Mouse (Mus musculus) liver, postnatal 0 days (tissue): ENCODE measurements around the gene Olfr27. TPM values are rescaled to one million over a fixed set of nuclear protein-coding genes. Genes with fewer than 3 reads are reported as not detected.

ENCODE experiments used
- ATAC-seq: fragments of 200-750 bp; cut with Nextera tagmentation; 2 replicates; pipeline ENCODE4 v1.8.0; 2017; ENCODE audit warnings: mild to moderate bottlenecking, moderate library complexity
- DNase-seq: peaks from one replicate; pipeline ENCODE4 v3.0.0-alpha.2; 2016
- H3K27ac ChIP-seq: fragments of 300-500 bp; sonication (generic); 2 replicates; pipeline ENCODE4 v1.5.1; 2014; ENCODE audit warnings: antibody characterized with exemption, moderate library complexity, mild to moderate bottlenecking, low read depth
- H3K27me3 ChIP-seq: fragments of 300-500 bp; sonication (generic); 2 replicates; pipeline ENCODE4 v1.6.1; 2014; ENCODE audit warnings: low read length, control low read depth, mixed read lengths; ENCODE audit not compliant: insufficient read depth
- H3K36me3 ChIP-seq: fragments of 300-500 bp; sonication (generic); replicated peaks from 2 replicates; pipeline ENCODE4 v1.6.1; 2014; ENCODE audit warnings: mild to moderate bottlenecking, control low read depth, low read length, moderate library complexity, mixed read lengths; ENCODE audit not compliant: insufficient read depth
- H3K4me1 ChIP-seq: fragments of 300-500 bp; sonication (generic); 2 replicates; pipeline ENCODE4 v1.6.1; 2014; ENCODE audit warnings: antibody characterized with exemption, mild to moderate bottlenecking, control low read depth; ENCODE audit not compliant: insufficient read depth
- H3K4me2 ChIP-seq: fragments of 300-500 bp; sonication (generic); 2 replicates; pipeline ENCODE4 v1.6.1; 2014; ENCODE audit warnings: low read depth, mild to moderate bottlenecking, low read length, moderate library complexity, mixed read lengths
- H3K4me3 ChIP-seq: fragments of 300-500 bp; sonication (generic); 2 replicates; pipeline ENCODE4 v1.5.1; 2014; ENCODE audit warnings: low read depth, low read length
- H3K9ac ChIP-seq: fragments of 300-500 bp; sonication (generic); replicated peaks from 2 replicates; pipeline ENCODE4 v1.6.1; 2014; ENCODE audit warnings: mild to moderate bottlenecking, moderate library complexity
- H3K9me3 ChIP-seq: fragments of 300-500 bp; sonication (generic); 2 replicates; pipeline ENCODE4 v1.6.1; 2016; ENCODE audit warnings: mild to moderate bottlenecking, control low read depth, low read length, mixed read lengths
- CTCF ChIP-seq: sonication (generic); IDR thresholded peaks from 2 replicates; pipeline ENCODE4 v1.5.1; 2016; ENCODE audit warnings: antibody characterized with exemption, low read depth
- EP300 ChIP-seq: IDR thresholded peaks from 2 replicates; pipeline ENCODE4 v1.6.1; 2016; ENCODE audit warnings: antibody characterized with exemption, low read depth, mild to moderate bottlenecking
- WGBS: fragments of 180-500 bp; shearing (Covaris S2); extraction: QIAGEN DNeasy Blood & Tissue Kit; methylation state at CpG from one replicate; pipeline ENCODE4 v1.1.7; 2014; ENCODE audit not compliant: insufficient replicate concordance; 5-methylcytosine and 5-hydroxymethylcytosine counted together
- polyA plus RNA-seq: library from polyadenylated mRNA; unstranded; fragments of >200 nt; fragmentation: Nextera tagmentation; extraction: Ambion mirVana; gene quantifications from 2 replicates; pipeline ENCODE4 v1.2.1, GENCODE M21; 2015

The Olfr27 gene
- not detected in 2 replicates for polyA plus RNA-seq

GRCm38 (mm10) chr9:39127831-39128230, at the start of gene Olfr27:
TSS of gene Olfr27 (plus strand) at chr9:39128131.
- no peak within 1 kb of the TSS for H3K4me2 ChIP-seq
- no peaks in the 10 kb centered on the region for H3K4me1 ChIP-seq
- H3K4me3 ChIP-seq, result no peak within 1 kb of the TSS
- DNase-seq (no peak), ATAC-seq (no peak)
- TF ChIP-seq CTCF (no peak), EP300 (no peak)
- no peak within 1 kb of the TSS for H3K9ac ChIP-seq
- no peaks in the 10 kb centered on the region for H3K36me3 ChIP-seq
- H3K27ac ChIP-seq, result no peak within 1 kb of the TSS
- no peaks in the 10 kb centered on the region for H3K9me3 ChIP-seq
- H3K27me3 ChIP-seq, result no peaks in the 10 kb centered on the region

GRCm38 (mm10) chr9:39078787-39079186, 49.1 kb upstream of the Olfr27 start, which contains the start of gene Olfr938:
TSS of gene Olfr938 (minus strand) at chr9:39078887.
- ATAC-seq, result no peak
- H3K36me3 ChIP-seq, result no peaks in the 10 kb centered on the region
- H3K27me3 ChIP-seq, result no peaks in the 10 kb centered on the region
- H3K4me1 ChIP-seq, result no peaks in the 10 kb centered on the region
- H3K9me3 ChIP-seq, result no peaks in the 10 kb centered on the region; the same call in 1 of the 2 replicates
- TF ChIP-seq EP300, result no peak
- TF ChIP-seq CTCF, result no peak
- DNase-seq, result no peak
- no peak within 1 kb of the TSS for H3K9ac ChIP-seq
- H3K27ac ChIP-seq, result no peak within 1 kb of the TSS
- no peak within 1 kb of the TSS for H3K4me3 ChIP-seq
- no peak within 1 kb of the TSS for H3K4me2 ChIP-seq
- 77% methylated on average over 2 of the region's 2 CpGs for WGBS

- H3K27ac ChIP-seq, result no peak overlapping the region
- no peak overlapping the region for H3K4me3 ChIP-seq
- WGBS, result 68% methylated on average over 1 of the region's 1 CpGs
- H3K4me1 ChIP-seq, result no peaks in the 10 kb centered on the region
- H3K36me3 ChIP-seq, result no peaks in the 10 kb centered on the region
- DNase-seq, result no peak
- H3K4me2 ChIP-seq, result no peak overlapping the region
- H3K9ac ChIP-seq, result no peak overlapping the region
- no peaks in the 10 kb centered on the region for H3K9me3 ChIP-seq
- H3K27me3 ChIP-seq, result no peaks in the 10 kb centered on the region
- no peak for TF ChIP-seq EP300
- TF ChIP-seq CTCF, result no peak
- no peak for ATAC-seq
Measured at GRCm38 (mm10) chr9:39127326-39127725, 605 bp upstream of the Olfr27 start.

GRCm38 (mm10) chr9:39152401-39152800, 24.5 kb downstream of the Olfr27 start:
- DNase-seq (no peak), ATAC-seq (no peak)
- no peaks in the 10 kb centered on the region for H3K9me3 ChIP-seq
- no peak overlapping the region for H3K4me2 ChIP-seq
- H3K27ac ChIP-seq, result no peak overlapping the region
- H3K4me1 ChIP-seq, result no peaks in the 10 kb centered on the region
- no peaks in the 10 kb centered on the region for H3K27me3 ChIP-seq
- H3K36me3 ChIP-seq, result no peaks in the 10 kb centered on the region
- 48% methylated on average over 1 of the region's 1 CpGs for WGBS
- H3K4me3 ChIP-seq, result no peak overlapping the region
- H3K9ac ChIP-seq, result no peak overlapping the region
- TF ChIP-seq EP300 (no peak), CTCF (no peak)

GRCm38 (mm10) chr9:39166004-39166403, 38.1 kb downstream of the Olfr27 start, which contains the start of gene Olfr943:
TSS of gene Olfr943 (plus strand) at chr9:39166304.
- no peak for DNase-seq
- H3K36me3 ChIP-seq, result no peaks in the 10 kb centered on the region
- H3K4me2 ChIP-seq, result no peak within 1 kb of the TSS
- no peak within 1 kb of the TSS for H3K9ac ChIP-seq
- WGBS, result 78% methylated on average over 5 of the region's 5 CpGs
- no peak within 1 kb of the TSS for H3K4me3 ChIP-seq
- no peaks in the 10 kb centered on the region for H3K4me1 ChIP-seq
- H3K27me3 ChIP-seq, result no peaks in the 10 kb centered on the region
- TF ChIP-seq EP300 (no peak), CTCF (no peak)
- no peak for ATAC-seq
- no peak within 1 kb of the TSS for H3K27ac ChIP-seq
- H3K9me3 ChIP-seq, result no peaks in the 10 kb centered on the region

Other genes with a start within 250 kb of the Olfr27 start
- gene Olfr930, start 198.3 kb upstream of the Olfr27 start, polyA plus RNA-seq, result not detected in 2 replicates
- not detected in 2 replicates for gene Olfr933, start 155.8 kb upstream of the Olfr27 start, polyA plus RNA-seq
- not detected in 2 replicates for gene Olfr934, start 139.8 kb upstream of the Olfr27 start, polyA plus RNA-seq
- gene Olfr935, start 128.4 kb upstream of the Olfr27 start, polyA plus RNA-seq, result not detected in 2 replicates
- gene Olfr146, start 104.8 kb upstream of the Olfr27 start, polyA plus RNA-seq, result not detected in 2 replicates
- not detected in 2 replicates for gene Olfr937, start 63.2 kb upstream of the Olfr27 start, polyA plus RNA-seq
- not detected in 2 replicates for gene Olfr938, start 49.2 kb upstream of the Olfr27 start, polyA plus RNA-seq
- gene Olfr943, start 38.2 kb downstream of the Olfr27 start, polyA plus RNA-seq, result not detected in 2 replicates
- not detected in 2 replicates for gene Olfr944, start 73.8 kb downstream of the Olfr27 start, polyA plus RNA-seq
- not detected in 2 replicates for gene Olfr1537, start 121.9 kb downstream of the Olfr27 start, polyA plus RNA-seq
- not detected in 2 replicates for gene Olfr945, start 148.7 kb downstream of the Olfr27 start, polyA plus RNA-seq
- gene Olfr948, start 197.9 kb downstream of the Olfr27 start, polyA plus RNA-seq, result not detected in 2 replicates